Mouse (Mus musculus) E14TG2a.4 (cell line): ENCODE measurements around the gene Ghdc.

Experiments
- CTCF ChIP-seq: conservative IDR thresholded peaks from 2 replicates; pipeline ENCODE4 v1.5.1; 2014; ENCODE audit warnings: low read length
- NANOG ChIP-seq: IDR thresholded peaks from 2 replicates; pipeline ENCODE4 v1.6.1; 2014; ENCODE audit warnings: borderline replicate concordance, low read length, mixed read lengths
- POU5F1 ChIP-seq: IDR thresholded peaks from 2 replicates; pipeline ENCODE4 v1.6.1; 2014; ENCODE audit warnings: low read length, borderline replicate concordance

DNA sequence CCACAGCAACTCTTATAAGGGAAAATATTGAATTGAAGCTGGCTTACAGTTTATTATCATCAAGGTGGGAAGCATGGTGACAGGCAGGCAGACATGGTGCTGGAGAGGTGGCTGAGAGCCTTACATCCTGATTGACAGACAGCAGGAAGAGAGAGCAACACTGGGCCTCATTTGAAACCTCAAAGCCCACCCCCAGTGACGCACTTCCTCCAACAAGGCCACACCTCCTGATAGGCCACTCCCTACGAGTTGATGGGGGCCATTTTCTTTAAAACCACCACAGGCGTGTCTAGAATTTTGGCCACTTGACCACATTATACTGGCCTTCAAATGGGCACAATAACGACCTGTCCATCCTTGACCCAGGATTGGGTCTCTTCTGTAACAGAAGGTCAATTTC is 3.5 kb upstream of the Ghdc start:
- TF ChIP-seq CTCF (no peak), POU5F1 (no peak), NANOG (no peak)
